Mouse (Mus musculus): ENCODE data around the gene Polr3h. TPM values are rescaled to one million over a fixed set of nuclear protein-coding genes. Genes with fewer than 3 reads are reported as not detected.

Gene Polr3h
- polyA plus RNA-seq, 1 experiment from 2014 or later = 128 TPM

- no peak overlapping the region for H3K27ac ChIP-seq (replicated peaks)
- H3K9me3 ChIP-seq = no peaks in the 10 kb centered on the region
- H3K4me2 ChIP-seq = no peak overlapping the region
- ATAC-seq (ENCODE audit: extremely low read depth, insufficient number of reproducible peaks, low FRiP score, low TSS enrichment) = no peak
- peaks cover 46% of the 10 kb centered on the region for H3K4me1 ChIP-seq
- H3K4me3 ChIP-seq = no peak overlapping the region
- 68% methylated on average over 14 of the region's 14 CpGs for WGBS
- H3K9ac ChIP-seq = no peak overlapping the region
- no peaks in the 10 kb centered on the region for H3K36me3 ChIP-seq
- H3K27me3 ChIP-seq (replicated peaks) = peaks cover 9% of the 10 kb centered on the region
Observed at GRCm38 (mm10) chr15:81838554-81839235, 87.3 kb downstream of the Polr3h start.

Other genes starting within 250 kb of the Polr3h start
- gene Chadl, start 229.0 kb downstream of the Polr3h start, polyA plus RNA-seq (2015; fragmentation: Nextera tagmentation; extraction: Ambion mirVana) = 0.83 and 1.4 TPM in 2 replicates
- 19.5 and 21.4 TPM in 2 replicates for gene Zc3h7b, start 181.2 kb downstream of the Polr3h start, polyA plus RNA-seq (2015; fragmentation: Nextera tagmentation; extraction: Ambion mirVana)
- 90.4 and 92.7 TPM in 2 replicates for gene Rangap1, start 180.7 kb downstream of the Polr3h start, polyA plus RNA-seq (2015; fragmentation: Nextera tagmentation; extraction: Ambion mirVana)
- 22.0 and 22.2 TPM in 2 replicates for gene Tef, start 123.8 kb downstream of the Polr3h start, polyA plus RNA-seq (2015; fragmentation: Nextera tagmentation; extraction: Ambion mirVana)
- gene Tob2, start 67.4 kb downstream of the Polr3h start, polyA plus RNA-seq (2015; fragmentation: Nextera tagmentation; extraction: Ambion mirVana) = 11.8 and 13.8 TPM in 2 replicates
- 92.7 and 114 TPM in 2 replicates for gene Phf5a, start 54.3 kb downstream of the Polr3h start, polyA plus RNA-seq (2015; fragmentation: Nextera tagmentation; extraction: Ambion mirVana)
- gene Aco2, start 53.9 kb downstream of the Polr3h start, polyA plus RNA-seq (2015; fragmentation: Nextera tagmentation; extraction: Ambion mirVana) = 486 and 514 TPM in 2 replicates
- gene Csdc2, start 10.5 kb upstream of the Polr3h start, polyA plus RNA-seq (2015; fragmentation: Nextera tagmentation; extraction: Ambion mirVana) = 5.9 and 7.0 TPM in 2 replicates
- 17.9 and 20.2 TPM in 2 replicates for gene Pmm1, start 34.7 kb upstream of the Polr3h start, polyA plus RNA-seq (2015; fragmentation: Nextera tagmentation; extraction: Ambion mirVana)
- not detected in 2 replicates for gene 1700029P11Rik, start 54.3 kb upstream of the Polr3h start, polyA plus RNA-seq (2015; fragmentation: Nextera tagmentation; extraction: Ambion mirVana)
- gene Xrcc6, start 61.6 kb upstream of the Polr3h start, polyA plus RNA-seq (2015; fragmentation: Nextera tagmentation; extraction: Ambion mirVana) = 71.3 and 72.9 TPM in 2 replicates
- gene Desi1, start 107.6 kb upstream of the Polr3h start, polyA plus RNA-seq (2015; fragmentation: Nextera tagmentation; extraction: Ambion mirVana) = 19.1 and 20.0 TPM in 2 replicates
- gene Snu13, start 121.4 kb upstream of the Polr3h start, polyA plus RNA-seq (2015; fragmentation: Nextera tagmentation; extraction: Ambion mirVana) = 167 and 192 TPM in 2 replicates
- gene 4930407I10Rik, start 132.9 kb upstream of the Polr3h start, polyA plus RNA-seq (2015; fragmentation: Nextera tagmentation; extraction: Ambion mirVana) = not detected in 2 replicates
- not detected in 2 replicates for gene Mei1, start 143.8 kb upstream of the Polr3h start, polyA plus RNA-seq (2015; fragmentation: Nextera tagmentation; extraction: Ambion mirVana)
- 9.0 and 9.6 TPM in 2 replicates for gene Ccdc134, start 201.7 kb upstream of the Polr3h start, polyA plus RNA-seq (2015; fragmentation: Nextera tagmentation; extraction: Ambion mirVana)
- 89.4 and 92.6 TPM in 2 replicates for gene Srebf2, start 220.9 kb upstream of the Polr3h start, polyA plus RNA-seq (2015; fragmentation: Nextera tagmentation; extraction: Ambion mirVana)